Mouse (Mus musculus) liver, adult 2 months (tissue): ENCODE results near the gene Izumo2. TPM values are rescaled to one million over a fixed set of nuclear protein-coding genes. Genes with fewer than 3 reads are reported as not detected.

ENCODE experiments used
- DNase-seq: peaks from one replicate; pipeline ENCODE4 v3.0.0-alpha.2; 2011; ENCODE audit warnings: low read depth, low spot score; ENCODE audit errors: extremely low read depth
- H3K27ac ChIP-seq: fragments of 200-500 bp; replicated peaks from 2 replicates; pipeline ENCODE4 v1.5.1; 2012; ENCODE audit warnings: low read depth, mild to moderate bottlenecking, control low read depth, inconsistent platforms, low read length; ENCODE audit not compliant: insufficient read depth
- H3K27me3 ChIP-seq: fragments of 200-500 bp; 2 replicates; pipeline ENCODE4 v1.6.1; 2012; ENCODE audit warnings: mild to moderate bottlenecking, moderate library complexity, low read length, inconsistent platforms; ENCODE audit not compliant: control insufficient read depth, insufficient read depth
- H3K36me3 ChIP-seq: fragments of 200-500 bp; 2 replicates; pipeline ENCODE4 v1.6.1; 2012; ENCODE audit warnings: low read length, inconsistent platforms; ENCODE audit not compliant: control insufficient read depth, insufficient read depth
- H3K4me1 ChIP-seq: fragments of 200-500 bp; 2 replicates; pipeline ENCODE4 v1.6.1; 2011; ENCODE audit warnings: low read length; ENCODE audit not compliant: control insufficient read depth, insufficient read depth
- H3K4me3 ChIP-seq: fragments of 200-500 bp; 2 replicates; pipeline ENCODE4 v1.5.1; 2011; ENCODE audit warnings: low read depth, mild to moderate bottlenecking, control low read depth, low read length, moderate library complexity; ENCODE audit not compliant: insufficient read depth
- H3K79me2 ChIP-seq: fragments of 200-500 bp; 2 replicates; pipeline ENCODE4 v1.6.1; 2012; ENCODE audit warnings: inconsistent platforms, mild to moderate bottlenecking, low read length, moderate library complexity; ENCODE audit not compliant: control insufficient read depth, insufficient read depth
- H3K9ac ChIP-seq: fragments of 200-500 bp; 2 replicates; pipeline ENCODE4 v1.6.1; 2012; ENCODE audit warnings: low read depth, mild to moderate bottlenecking, control low read depth, inconsistent platforms, low read length
- CTCF ChIP-seq: fragments of 200-500 bp; IDR thresholded peaks from 2 replicates; pipeline ENCODE4 v1.5.1; 2011; ENCODE audit warnings: low read depth, low read length, control low read depth
- POLR2A ChIP-seq: fragments of 200-500 bp; IDR thresholded peaks from 2 replicates; pipeline ENCODE4 v1.6.1; 2011; ENCODE audit warnings: low read length, control low read depth; ENCODE audit not compliant: insufficient read depth; ENCODE audit errors: extremely low read depth
- WGBS: fragments of 180-500 bp; shearing (Covaris S2); methylation state at CpG from one replicate; pipeline ENCODE4 v1.1.7; 2018; 5-methylcytosine and 5-hydroxymethylcytosine counted together
- polyA plus RNA-seq: library from polyadenylated mRNA; depleted of rRNA; stranded (reverse); fragments of >200 nt; gene quantifications from 2 replicates; pipeline ENCODE4 v1.2.3, GENCODE M21; 2012; rRNA removed
- total RNA-seq: library from RNA; depleted of rRNA; stranded (reverse); fragments of >200 nt; gene quantifications from 2 replicates; pipeline ENCODE4 v1.2.3, GENCODE M21; 2014; rRNA removed

Izumo2 gene
- total RNA-seq, result not detected in 2 replicates
- polyA plus RNA-seq, result not detected in 2 replicates

DNA sequence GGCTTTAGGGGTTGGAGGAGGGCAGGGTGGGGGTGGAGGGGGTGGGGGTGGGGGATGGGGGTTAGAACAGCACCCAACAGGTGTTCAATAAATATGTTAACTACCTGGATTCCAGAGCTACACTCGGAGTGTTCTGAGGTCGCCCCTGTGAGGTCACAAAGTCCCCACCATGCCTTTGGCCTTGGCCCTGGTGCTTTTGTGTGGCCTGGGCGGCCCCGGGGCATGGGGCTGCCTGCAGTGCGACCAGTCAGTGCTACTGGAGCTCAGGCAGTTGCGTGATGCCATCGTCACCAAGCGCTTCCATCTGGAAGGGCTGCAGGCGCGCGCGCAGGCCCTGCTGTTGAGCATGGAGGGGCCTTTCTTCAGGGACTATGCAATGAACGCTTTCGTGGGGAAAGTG is at the start of gene Izumo2:
TSS of gene Izumo2 (plus strand) at position 169 of the 400 bp plus-strand sequence.
- no peak for DNase-seq
- no peak within 1 kb of the TSS for H3K4me3 ChIP-seq
- H3K27me3 ChIP-seq, result no peaks in the 10 kb centered on the region
- no peaks in the 10 kb centered on the region for H3K79me2 ChIP-seq
- no peaks in the 10 kb centered on the region for H3K36me3 ChIP-seq
- no peaks in the 10 kb centered on the region for H3K4me1 ChIP-seq
- no peak within 1 kb of the TSS for H3K9ac ChIP-seq
- TF ChIP-seq CTCF (no peak), POLR2A (no peak)
- no peak within 1 kb of the TSS for H3K27ac ChIP-seq
- WGBS, result 78% methylated on average over 14 of the region's 14 CpGs

DNA sequence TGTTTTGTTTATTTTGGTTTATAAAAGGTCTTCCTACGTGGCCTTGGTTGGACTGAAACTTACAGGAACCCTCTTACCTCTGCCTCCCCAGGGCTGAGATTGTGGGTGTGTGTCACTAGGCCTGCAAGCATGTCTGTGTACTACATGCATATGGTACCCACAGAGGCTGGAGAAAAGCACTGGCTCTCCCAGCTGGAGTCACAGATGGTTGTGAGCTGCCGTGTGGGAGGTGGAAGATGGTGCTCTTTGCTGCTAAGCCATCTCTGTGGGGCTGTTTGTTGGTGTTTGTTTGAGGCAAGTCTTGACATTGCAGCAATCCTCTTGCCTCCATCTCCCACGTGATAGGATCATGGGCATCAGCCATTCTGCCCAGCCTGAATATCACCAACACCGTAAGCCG is 47.3 kb upstream of the Izumo2 start:
- H3K27ac ChIP-seq, result no peak overlapping the region
- no peaks in the 10 kb centered on the region for H3K79me2 ChIP-seq
- H3K27me3 ChIP-seq, result no peaks in the 10 kb centered on the region
- DNase-seq, result no peak
- H3K4me3 ChIP-seq, result no peak overlapping the region
- H3K36me3 ChIP-seq, result no peaks in the 10 kb centered on the region
- 87% methylated on average over 5 of the region's 5 CpGs for WGBS
- H3K4me1 ChIP-seq, result no peaks in the 10 kb centered on the region
- H3K9ac ChIP-seq, result no peak overlapping the region
- TF ChIP-seq CTCF (no peak), POLR2A (no peak)

GRCm38 (mm10) chr7:44662168-44662567 is 46.4 kb upstream of the Izumo2 start:
- Histone ChIP-seq H3K9ac (no peak overlapping the region), H3K36me3 (no peaks in the 10 kb centered on the region), H3K27ac (no peak overlapping the region), H3K27me3 (no peaks in the 10 kb centered on the region), H3K4me1 (no peaks in the 10 kb centered on the region), H3K79me2 (no peaks in the 10 kb centered on the region), H3K4me3 (no peak overlapping the region)
- TF ChIP-seq CTCF (no peak), POLR2A (no peak)
- 62% methylated on average over 8 of the region's 8 CpGs for WGBS
- no peak for DNase-seq

GRCm38 (mm10) chr7:44662569-44662968 is 46.0 kb upstream of the Izumo2 start:
- Histone ChIP-seq H3K4me3 (no peak overlapping the region), H3K4me1 (no peaks in the 10 kb centered on the region), H3K27ac (no peak overlapping the region), H3K9ac (no peak overlapping the region), H3K27me3 (no peaks in the 10 kb centered on the region), H3K36me3 (no peaks in the 10 kb centered on the region), H3K79me2 (no peaks in the 10 kb centered on the region)
- TF ChIP-seq POLR2A, result no peak
- TF ChIP-seq CTCF, result no peak
- DNase-seq, result no peak
- 61% methylated on average over 3 of the region's 3 CpGs for WGBS

- Histone ChIP-seq H3K27me3 (no peaks in the 10 kb centered on the region), H3K4me1 (no peaks in the 10 kb centered on the region), H3K27ac (no peak overlapping the region), H3K9ac (no peak overlapping the region), H3K36me3 (no peaks in the 10 kb centered on the region), H3K4me3 (no peak overlapping the region), H3K79me2 (no peaks in the 10 kb centered on the region)
- no peak for DNase-seq
- TF ChIP-seq POLR2A, result no peak
- no peak for TF ChIP-seq CTCF
- 88% methylated on average over 5 of the region's 5 CpGs for WGBS
Measured at GRCm38 (mm10) chr7:44663546-44663945, 45.0 kb upstream of the Izumo2 start.

GRCm38 (mm10) chr7:44664731-44665130 is 43.8 kb upstream of the Izumo2 start:
- H3K79me2 ChIP-seq, result no peaks in the 10 kb centered on the region
- 71% methylated on average over 11 of the region's 11 CpGs for WGBS
- no peak overlapping the region for H3K9ac ChIP-seq
- no peaks in the 10 kb centered on the region for H3K4me1 ChIP-seq
- TF ChIP-seq POLR2A (no peak), CTCF (no peak)
- H3K27me3 ChIP-seq, result no peaks in the 10 kb centered on the region
- H3K4me3 ChIP-seq, result no peak overlapping the region
- DNase-seq, result no peak
- H3K36me3 ChIP-seq, result no peaks in the 10 kb centered on the region
- H3K27ac ChIP-seq, result no peak overlapping the region
